Mouse (Mus musculus) liver, adult 10 weeks (tissue): Measurements from ENCODE around the gene Mal. TPM values are rescaled to one million over a fixed set of nuclear protein-coding genes. Genes with fewer than 3 reads are reported as not detected.

Experiments used
- polyA plus RNA-seq: library from polyadenylated mRNA; stranded (reverse); fragments of 350-450 nt; fragmentation: Illumina TruSeq; extraction: RNeasy Lipid Tissue Mini Kit (QIAGEN cat#74804); gene quantifications from one replicate; pipeline ENCODE4 v1.2.3, GENCODE M21; 2014; ENCODE audit warnings: low read depth, low replicate concordance

Mal gene
- polyA plus RNA-seq: 0.61 TPM

GRCm38 (mm10) chr2:127656086-127656720 is at the start of gene Mal:
Gene Mal, minus strand, starts transcription at chr2:127656695.

GRCm38 (mm10) chr2:127586694-127587513 is 69.6 kb downstream of the Mal start, which contains the start of the genes Zfp661 and Mrps5:
Gene Zfp661, minus strand, starts transcription at chr2:127587094.
Gene Mrps5, plus strand, starts transcription at chr2:127587222.

Other genes with a start within 250 kb of the Mal start
- not detected for gene Gpat2, start 231.5 kb downstream of the Mal start, polyA plus RNA-seq
- gene Fahd2a, start 212.1 kb downstream of the Mal start, polyA plus RNA-seq: 14.3 TPM
- gene Kcnip3, start 134.6 kb downstream of the Mal start, polyA plus RNA-seq: not detected
- not detected for gene Prom2, start 115.2 kb downstream of the Mal start, polyA plus RNA-seq
- 3.2 TPM for gene Zfp661, start 69.6 kb downstream of the Mal start, polyA plus RNA-seq
- 19.1 TPM for gene Mrps5, start 69.5 kb downstream of the Mal start, polyA plus RNA-seq
- gene Mall, start 73.2 kb upstream of the Mal start, polyA plus RNA-seq: not detected
- gene Nphp1, start 132.2 kb upstream of the Mal start, polyA plus RNA-seq: 2.1 TPM
- 20.9 TPM for gene Mtln, start 135.8 kb upstream of the Mal start, polyA plus RNA-seq
- not detected for gene Bub1, start 175.2 kb upstream of the Mal start, polyA plus RNA-seq
- not detected for gene Acoxl, start 182.2 kb upstream of the Mal start, polyA plus RNA-seq